Mouse (Mus musculus) induced T-regulatory cell, adult 2 months (primary cell): Measurements from ENCODE around the gene Ptgdr2.

Source experiments
- DNase-seq: peaks from one replicate; pipeline ENCODE4 v3.0.0-alpha.2; 2012; ENCODE audit warnings: low read depth

The Ptgdr2 gene

GRCm38 (mm10) chr19:10937110-10937563 is at the start of gene Ptgdr2:
TSS of gene Ptgdr2 (plus strand) at chr19:10937160.
- DNase-seq: no peak

GRCm38 (mm10) chr19:10892201-10892600 is 44.8 kb upstream of the Ptgdr2 start:
- DNase-seq: no peak

GRCm38 (mm10) chr19:10895016-10895528 is 41.9 kb upstream of the Ptgdr2 start, which contains the start of gene Prpf19:
TSS of gene Prpf19 (plus strand) at chr19:10895231.
- peak; percentile 97 for DNase-seq

- no peak for DNase-seq
These were observed 41.3 kb upstream of the Ptgdr2 start for GRCm38 (mm10) chr19:10895708-10896107.

- no peak for DNase-seq
These were observed 40.1 kb upstream of the Ptgdr2 start for GRCm38 (mm10) chr19:10896849-10897248.

- no peak for DNase-seq
These were observed 39.5 kb upstream of the Ptgdr2 start for GRCm38 (mm10) chr19:10897491-10897890.

- DNase-seq: no peak
These were observed 36.6 kb upstream of the Ptgdr2 start for GRCm38 (mm10) chr19:10900315-10900714.

GRCm38 (mm10) chr19:10901046-10901445 is 35.9 kb upstream of the Ptgdr2 start:
- DNase-seq: no peak

GRCm38 (mm10) chr19:10904512-10904911 is 32.4 kb upstream of the Ptgdr2 start:
- no peak for DNase-seq

GRCm38 (mm10) chr19:10904927-10905727 is 31.8 kb upstream of the Ptgdr2 start:
- no peak for DNase-seq

GRCm38 (mm10) chr19:10905728-10906000 is 31.3 kb upstream of the Ptgdr2 start:
- DNase-seq: no peak

- DNase-seq: peak; percentile 74
These were observed 29.1 kb upstream of the Ptgdr2 start for GRCm38 (mm10) chr19:10907891-10908290.

GRCm38 (mm10) chr19:10909087-10909721 is 27.8 kb upstream of the Ptgdr2 start:
- no peak for DNase-seq

GRCm38 (mm10) chr19:10914291-10914690 is 22.7 kb upstream of the Ptgdr2 start:
- no peak for DNase-seq

- no peak for DNase-seq
These were observed 22.1 kb upstream of the Ptgdr2 start for GRCm38 (mm10) chr19:10914870-10915269.

GRCm38 (mm10) chr19:10916506-10916905 is 20.5 kb upstream of the Ptgdr2 start:
- DNase-seq: no peak

GRCm38 (mm10) chr19:10918321-10918991 is 18.5 kb upstream of the Ptgdr2 start:
- no peak for DNase-seq

GRCm38 (mm10) chr19:10920532-10920931 is 16.4 kb upstream of the Ptgdr2 start, which contains the start of gene Zp1:
TSS of gene Zp1 (minus strand) at chr19:10920632.
- DNase-seq: no peak

GRCm38 (mm10) chr19:10921058-10921457 is 15.9 kb upstream of the Ptgdr2 start:
- DNase-seq: no peak

- no peak for DNase-seq
These were observed 12.7 kb upstream of the Ptgdr2 start for GRCm38 (mm10) chr19:10924220-10924619.

GRCm38 (mm10) chr19:10926123-10926621 is 10.8 kb upstream of the Ptgdr2 start:
- DNase-seq: no peak

- no peak for DNase-seq
These were observed 10.3 kb upstream of the Ptgdr2 start for GRCm38 (mm10) chr19:10926666-10927065.
